Mouse (Mus musculus) hindbrain, embryonic 14.5 days (tissue): ENCODE data around the gene 1700017B05Rik. TPM values are rescaled to one million over a fixed set of nuclear protein-coding genes. Genes with fewer than 3 reads are reported as not detected.
"Not testable (repeated sequence)": the region's sequence is repeated elsewhere in the genome, so short reads cannot be mapped to it uniquely, and the experiment has no call there.

ENCODE experiments used
- ATAC-seq: fragments of 200-750 bp; cut with Nextera tagmentation; 2 replicates; pipeline ENCODE4 v1.8.0; 2017; ENCODE audit warnings: moderate number of reproducible peaks, mild to moderate bottlenecking, moderate TSS enrichment, moderate library complexity; ENCODE audit not compliant: low FRiP score
- DNase-seq: peaks from one replicate; pipeline ENCODE4 v3.0.0-alpha.2; 2015; ENCODE audit warnings: low spot score
- H3K27ac ChIP-seq: fragments of 300-500 bp; sonication (generic); 2 replicates; pipeline ENCODE4 v1.5.1; 2014; ENCODE audit warnings: mild to moderate bottlenecking, moderate library complexity
- H3K27me3 ChIP-seq: fragments of 300-500 bp; sonication (generic); 2 replicates; pipeline ENCODE4 v1.6.1; 2014; ENCODE audit warnings: mild to moderate bottlenecking, low read length, mixed read lengths; ENCODE audit not compliant: control insufficient read depth, insufficient read depth
- H3K36me3 ChIP-seq: fragments of 300-500 bp; sonication (generic); replicated peaks from 2 replicates; pipeline ENCODE4 v1.6.1; 2014; ENCODE audit not compliant: control insufficient read depth, insufficient read depth
- H3K4me1 ChIP-seq: fragments of 300-500 bp; sonication (generic); replicated peaks from 2 replicates; pipeline ENCODE4 v1.6.1; 2014; ENCODE audit warnings: antibody characterized with exemption, low read length, mixed read lengths; ENCODE audit not compliant: control insufficient read depth, insufficient read depth
- H3K4me2 ChIP-seq: fragments of 300-500 bp; sonication (generic); replicated peaks from 2 replicates; pipeline ENCODE4 v1.6.1; 2014; ENCODE audit warnings: mild to moderate bottlenecking, moderate library complexity
- H3K4me3 ChIP-seq: fragments of 300-500 bp; sonication (generic); replicated peaks from 2 replicates; pipeline ENCODE4 v1.5.1; 2014; ENCODE audit warnings: mild to moderate bottlenecking, low read length
- H3K9ac ChIP-seq: fragments of 300-500 bp; sonication (generic); 2 replicates; pipeline ENCODE4 v1.6.1; 2014
- H3K9me3 ChIP-seq: fragments of 300-500 bp; sonication (generic); 2 replicates; pipeline ENCODE4 v1.6.1; 2016; ENCODE audit warnings: low read length; ENCODE audit not compliant: control insufficient read depth
- WGBS: fragments of 180-500 bp; shearing (Covaris S2); extraction: QIAGEN DNeasy Blood & Tissue Kit; methylation state at CpG from one replicate; pipeline ENCODE4 v1.1.7; 2014; 5-methylcytosine and 5-hydroxymethylcytosine counted together
- polyA plus RNA-seq: library from polyadenylated mRNA; unstranded; fragments of >200 nt; fragmentation: Nextera tagmentation; extraction: Ambion mirVana; gene quantifications from 2 replicates; pipeline ENCODE4 v1.2.1, GENCODE M21; 2014

The 1700017B05Rik gene
- polyA plus RNA-seq, 1 experiment from 2014 or later: 3.4 TPM

DNA sequence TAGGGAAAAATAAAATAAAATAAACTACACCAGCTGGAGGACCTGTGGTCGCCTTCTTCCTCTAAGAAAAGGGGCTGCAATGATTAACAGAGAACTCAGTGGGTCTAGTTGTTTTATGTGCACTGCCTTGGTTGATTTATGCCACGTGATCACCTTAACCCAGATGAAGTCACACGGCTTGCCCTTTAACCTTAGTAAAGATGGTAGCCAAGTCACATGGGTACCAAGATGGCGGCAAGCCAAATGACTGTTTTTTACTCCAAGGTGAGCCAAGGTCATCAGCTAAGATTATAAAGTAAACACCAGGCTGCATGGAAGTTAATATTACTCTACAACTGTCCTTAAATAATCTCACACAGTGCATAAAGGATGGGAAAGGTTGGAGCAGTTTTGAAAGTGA, 32.7 kb downstream of the 1700017B05Rik start:
- Histone ChIP-seq H3K27ac (no peak overlapping the region), H3K27me3 (no peaks in the 10 kb centered on the region), H3K4me2 (no peak overlapping the region), H3K4me1 (no peaks in the 10 kb centered on the region), H3K36me3 (no peaks in the 10 kb centered on the region), H3K4me3 (no peak overlapping the region), H3K9me3 (no peaks in the 10 kb centered on the region), H3K9ac (no peak overlapping the region)
- DNase-seq: no peak
- ATAC-seq: no peak
- 86% methylated on average over 4 of the region's 4 CpGs for WGBS

DNA sequence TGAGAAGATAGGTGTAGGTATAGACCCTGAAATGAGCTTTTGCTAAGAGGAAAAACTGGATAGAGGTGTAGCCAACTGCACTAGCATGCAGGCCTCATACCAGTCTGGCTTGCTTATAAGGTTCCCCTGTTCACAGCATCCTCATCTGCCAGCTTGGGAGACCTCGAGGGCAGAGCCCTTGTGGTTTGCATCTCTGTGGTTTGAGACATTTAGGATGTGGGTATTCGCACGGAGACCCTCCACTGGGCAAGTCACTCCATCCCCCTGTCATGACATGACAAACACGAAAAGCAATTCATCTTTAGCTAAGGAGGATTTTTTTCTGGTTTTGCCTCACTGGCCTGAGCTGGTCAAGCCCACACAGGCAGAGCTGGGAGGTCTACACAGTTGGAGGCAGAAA, 34.2 kb downstream of the 1700017B05Rik start:
- WGBS: 78% methylated on average over 4 of the region's 4 CpGs
- Histone ChIP-seq H3K9ac (no peak overlapping the region), H3K9me3 (no peaks in the 10 kb centered on the region), H3K36me3 (no peaks in the 10 kb centered on the region), H3K4me1 (no peaks in the 10 kb centered on the region), H3K27me3 (no peaks in the 10 kb centered on the region), H3K4me3 (no peak overlapping the region), H3K4me2 (no peak overlapping the region), H3K27ac (no peak overlapping the region)
- DNase-seq (no peak), ATAC-seq (no peak)

DNA sequence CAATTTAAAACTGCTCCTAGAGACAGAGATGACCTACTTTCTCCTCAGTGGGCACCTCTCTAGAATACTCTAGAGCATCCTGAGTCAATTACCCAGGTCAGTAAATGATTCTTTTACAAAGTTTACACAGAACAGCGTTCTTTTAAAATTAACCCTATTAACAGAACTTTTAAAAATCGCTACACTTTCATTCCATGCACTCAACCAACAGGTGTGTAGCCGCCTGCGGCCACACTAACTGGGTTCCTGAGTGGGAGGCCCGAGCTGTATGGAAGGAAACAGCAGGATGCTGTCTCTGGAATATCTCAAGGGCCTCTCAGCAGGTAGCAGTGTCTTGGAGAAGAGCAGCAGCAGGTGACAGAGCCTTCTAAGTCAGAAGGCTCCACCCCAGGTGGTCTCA, 35.2 kb downstream of the 1700017B05Rik start:
- Histone ChIP-seq H3K4me1 (no peaks in the 10 kb centered on the region), H3K4me3 (no peak overlapping the region), H3K9ac (no peak overlapping the region), H3K27ac (no peak overlapping the region), H3K27me3 (no peaks in the 10 kb centered on the region), H3K4me2 (no peak overlapping the region), H3K36me3 (no peaks in the 10 kb centered on the region), H3K9me3 (no peaks in the 10 kb centered on the region)
- DNase-seq: no peak
- ATAC-seq: no peak
- 68% methylated on average over 5 of the region's 5 CpGs for WGBS

DNA sequence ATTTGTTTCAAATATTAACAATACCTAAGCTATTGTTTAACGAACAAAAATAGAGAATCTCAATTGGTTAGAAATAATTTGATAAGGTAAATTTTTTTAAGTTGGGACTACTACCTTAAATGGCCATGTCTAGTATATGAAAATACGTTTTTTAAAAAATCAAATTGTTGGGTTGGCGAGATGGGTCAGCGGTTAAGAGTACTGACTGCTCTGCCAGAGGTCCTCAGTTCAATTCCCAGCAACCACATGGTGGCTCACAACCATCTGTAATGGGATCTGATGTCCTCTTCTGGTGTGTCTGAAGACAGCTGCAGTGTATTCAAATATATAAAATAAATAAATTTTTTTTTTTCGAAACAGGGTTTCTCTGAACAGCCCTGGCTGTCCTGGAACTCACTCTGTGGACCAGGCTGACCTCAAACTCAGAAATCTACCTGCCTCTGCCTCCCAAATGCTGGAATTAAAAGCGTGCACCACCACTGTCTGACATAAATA, 35.7 kb downstream of the 1700017B05Rik start:
- 89% methylated on average over 6 of the region's 6 CpGs for WGBS
- H3K36me3 ChIP-seq, H3K4me3 ChIP-seq, H3K4me2 ChIP-seq, H3K9ac ChIP-seq, ATAC-seq, H3K9me3 ChIP-seq, H3K27me3 ChIP-seq, H3K27ac ChIP-seq, H3K4me1 ChIP-seq, DNase-seq: not testable (repeated sequence)

DNA sequence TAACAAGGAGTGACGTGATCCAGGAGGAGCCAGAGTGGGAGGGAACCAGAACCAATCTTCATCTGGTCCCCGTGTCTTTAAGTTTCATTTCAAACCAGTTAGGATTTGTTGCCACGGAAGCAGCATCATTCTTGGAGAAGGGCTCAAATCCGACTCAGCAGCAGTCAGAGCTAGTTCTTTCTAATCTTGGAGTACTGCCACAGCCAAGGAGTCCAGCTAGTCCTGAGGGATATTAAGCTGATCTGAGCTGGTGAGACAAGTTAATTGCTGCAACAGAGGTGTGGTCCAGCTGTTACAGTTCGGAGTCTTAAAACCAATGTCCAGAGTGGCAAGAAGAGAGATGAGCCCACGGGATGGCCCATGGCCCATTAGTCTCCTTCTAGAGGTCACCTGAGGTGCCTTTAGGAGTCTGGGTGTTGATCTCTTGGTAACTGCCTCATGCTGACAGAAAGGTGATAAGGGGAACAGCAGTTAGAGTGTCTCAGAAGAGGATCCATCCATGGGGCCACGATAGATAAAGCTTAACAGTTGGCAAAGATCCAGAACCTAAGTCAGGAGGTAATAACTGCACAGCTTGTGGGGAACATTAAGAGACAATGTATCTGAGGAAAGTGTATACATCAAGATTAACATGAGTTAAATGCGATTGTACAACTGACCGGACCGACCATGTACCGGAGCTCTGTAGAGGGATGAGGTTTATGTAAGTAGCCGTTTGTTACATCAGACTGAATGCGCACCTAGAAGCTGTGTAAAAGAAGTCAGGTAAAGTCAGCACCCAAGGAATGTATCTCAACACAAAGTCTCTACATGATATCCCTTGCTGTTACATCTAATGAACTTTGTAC, 36.4 kb downstream of the 1700017B05Rik start:
- no peak overlapping the region for H3K27ac ChIP-seq
- WGBS: 83% methylated on average over 13 of the region's 13 CpGs
- H3K27me3 ChIP-seq: no peaks in the 10 kb centered on the region
- H3K4me2 ChIP-seq: no peak overlapping the region
- no peak overlapping the region for H3K4me3 ChIP-seq
- H3K36me3 ChIP-seq: no peaks in the 10 kb centered on the region
- DNase-seq (no peak), ATAC-seq (no peak)
- H3K9me3 ChIP-seq: no peaks in the 10 kb centered on the region
- no peak overlapping the region for H3K9ac ChIP-seq
- H3K4me1 ChIP-seq: no peaks in the 10 kb centered on the region

DNA sequence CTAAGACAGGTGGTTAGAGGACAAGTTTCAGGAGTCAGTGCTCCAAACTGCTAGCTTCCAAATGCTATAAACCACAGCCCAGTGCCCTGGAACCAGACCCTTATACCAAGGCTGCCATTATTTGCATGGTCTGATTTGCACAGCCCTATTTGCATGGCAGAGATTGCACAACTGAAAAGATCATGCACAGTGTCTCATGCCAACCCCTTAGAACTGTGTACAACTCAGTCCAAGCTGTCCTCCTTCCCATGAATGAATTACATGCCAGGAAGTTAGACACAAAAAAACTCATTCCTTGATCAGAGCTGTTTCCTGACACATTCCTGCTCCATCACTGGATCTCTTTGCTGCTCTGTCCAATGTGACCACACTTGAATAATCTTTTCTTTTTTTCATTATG, 39.1 kb downstream of the 1700017B05Rik start:
- DNase-seq (no peak), ATAC-seq (no peak)
- H3K27me3 ChIP-seq: no peaks in the 10 kb centered on the region

DNA sequence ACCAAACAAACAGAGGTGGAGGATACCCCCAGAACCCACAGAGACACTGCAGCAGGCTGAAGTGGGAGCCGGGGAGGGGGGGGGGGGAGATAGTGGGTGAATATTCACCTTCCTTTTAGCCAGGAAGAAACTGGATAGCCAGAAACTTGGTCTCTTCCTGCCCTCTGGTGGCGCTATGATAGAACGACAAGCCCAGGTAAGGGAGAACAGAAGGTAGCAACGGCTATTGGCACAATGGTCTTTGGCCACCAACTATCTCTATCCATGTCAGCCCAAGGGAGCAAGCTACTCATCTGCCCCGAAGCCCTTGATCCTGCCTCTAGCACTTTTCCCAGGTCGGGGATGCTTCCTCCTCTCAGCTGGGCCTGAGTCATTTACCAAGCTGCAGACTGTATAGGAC, 42.1 kb downstream of the 1700017B05Rik start:
- Histone ChIP-seq H3K27ac (no peak overlapping the region), H3K4me1 (no peaks in the 10 kb centered on the region), H3K9me3 (no peaks in the 10 kb centered on the region), H3K4me2 (no peak overlapping the region), H3K4me3 (no peak overlapping the region), H3K9ac (no peak overlapping the region), H3K27me3 (no peaks in the 10 kb centered on the region), H3K36me3 (no peaks in the 10 kb centered on the region)
- WGBS: 20% methylated on average over 6 of the region's 6 CpGs
- peak; percentile 75 for DNase-seq
- no peak for ATAC-seq

More for the DNA sequence above, 39.1 kb downstream of the 1700017B05Rik start:
- Histone ChIP-seq H3K36me3 (no peaks in the 10 kb centered on the region), H3K4me2 (no peak overlapping the region), H3K4me3 (no peak overlapping the region), H3K9me3 (no peaks in the 10 kb centered on the region), H3K27ac (no peak overlapping the region), H3K4me1 (no peaks in the 10 kb centered on the region), H3K9ac (no peak overlapping the region)

DNA sequence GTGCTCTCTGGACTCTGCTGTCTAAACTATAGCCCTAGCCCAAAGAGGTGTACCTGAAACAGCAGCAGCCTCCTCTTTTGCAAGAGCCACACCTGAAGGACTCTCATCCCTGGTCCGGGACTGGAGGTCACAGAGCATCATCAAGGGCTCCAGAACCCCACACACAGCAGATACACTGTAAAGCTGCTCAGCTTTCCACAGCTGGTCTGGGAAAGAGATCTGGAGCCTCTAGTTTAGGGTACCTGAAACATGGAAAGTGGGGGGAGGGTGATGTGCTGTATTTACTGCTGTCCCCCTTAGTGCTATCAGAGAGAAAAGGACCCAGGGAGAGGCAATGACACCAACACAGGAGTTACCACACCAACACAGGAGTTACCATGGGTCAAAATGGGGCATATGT, 42.9 kb downstream of the 1700017B05Rik start:
- Histone ChIP-seq H3K9ac (no peak overlapping the region), H3K4me2 (no peak overlapping the region), H3K4me3 (no peak overlapping the region), H3K27me3 (no peaks in the 10 kb centered on the region), H3K9me3 (no peaks in the 10 kb centered on the region), H3K36me3 (no peaks in the 10 kb centered on the region), H3K4me1 (no peaks in the 10 kb centered on the region), H3K27ac (no peak overlapping the region)
- 100% methylated on average over 1 of the region's 1 CpGs for WGBS
- ATAC-seq (no peak), DNase-seq (no peak)

DNA sequence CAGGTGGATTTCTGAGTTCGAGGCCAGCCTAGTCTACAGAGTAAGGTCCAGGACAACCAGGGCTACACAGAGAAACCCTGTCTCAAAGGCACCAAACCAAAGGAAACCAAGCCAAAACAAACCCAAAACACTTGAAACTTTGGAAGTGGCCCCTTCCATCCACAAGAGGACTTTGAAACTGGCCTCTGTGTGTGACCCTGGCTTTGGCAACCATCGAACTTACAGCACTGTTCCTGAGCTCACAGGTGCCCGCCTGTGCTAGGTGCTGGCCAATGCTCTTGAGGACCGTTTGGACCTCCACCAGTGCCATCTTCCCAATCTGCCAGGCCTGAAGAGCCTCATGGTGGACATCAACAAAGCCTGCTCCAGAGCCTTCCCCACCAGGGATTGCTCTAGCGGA, 43.6 kb downstream of the 1700017B05Rik start:
- no peak for DNase-seq
- no peak overlapping the region for H3K9ac ChIP-seq
- H3K4me1 ChIP-seq: no peaks in the 10 kb centered on the region
- H3K4me2 ChIP-seq: no peak overlapping the region
- WGBS: 94% methylated on average over 5 of the region's 5 CpGs
- no peak overlapping the region for H3K4me3 ChIP-seq
- no peaks in the 10 kb centered on the region for H3K36me3 ChIP-seq
- H3K9me3 ChIP-seq: no peaks in the 10 kb centered on the region
- ATAC-seq: no peak
- H3K27me3 ChIP-seq: no peaks in the 10 kb centered on the region
- H3K27ac ChIP-seq: no peak overlapping the region
